Mouse (Mus musculus) liver, adult 2 months (tissue): ENCODE results near the gene Zmiz1.

ENCODE experiments used
- CTCF ChIP-seq: fragments of 200-500 bp; IDR thresholded peaks from 2 replicates; pipeline ENCODE4 v1.5.1; 2011; ENCODE audit warnings: low read depth, low read length, control low read depth
- POLR2A ChIP-seq: fragments of 200-500 bp; IDR thresholded peaks from 2 replicates; pipeline ENCODE4 v1.6.1; 2011; ENCODE audit warnings: low read length, control low read depth; ENCODE audit not compliant: insufficient read depth; ENCODE audit errors: extremely low read depth

DNA sequence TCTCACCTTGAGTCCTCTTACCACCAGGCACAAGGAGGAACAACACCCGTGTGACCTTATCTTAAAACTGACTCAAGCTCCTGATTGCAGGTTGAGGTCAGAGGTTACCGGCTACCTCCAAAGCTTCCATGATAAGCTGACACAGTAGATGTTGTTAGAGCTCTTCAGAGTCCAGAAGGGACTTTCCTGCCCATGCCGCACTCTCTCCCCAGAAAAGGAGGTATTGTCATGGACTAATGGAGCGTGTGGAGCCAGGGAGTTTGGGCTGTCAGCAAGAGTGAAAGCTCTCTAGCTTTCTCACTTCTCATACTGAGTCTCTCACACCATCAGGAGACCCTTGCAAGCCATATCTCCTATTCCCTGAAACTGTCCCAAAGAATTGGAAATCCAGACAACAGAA lies 158.3 kb downstream of the Zmiz1 start:
- TF ChIP-seq CTCF (no peak), POLR2A (no peak)
